Mouse (Mus musculus): ENCODE results near the gene Selenom.

- TF ChIP-seq POLR2A (IDR thresholded peaks at IDR 0.05; ENCODE audit: control insufficient read depth, low read depth, low read length): no peak
- no peak for TF ChIP-seq CTCF (IDR thresholded peaks at IDR 0.05; ENCODE audit: control insufficient read depth, insufficient read depth, insufficient replicate concordance, low read depth, low read length)
Observed at GRCm38 (mm10) chr11:3527766-3528165, 13.3 kb downstream of the Selenom start.

Measured in testis, adult 2 months (tissue).